Mouse (Mus musculus) forebrain, embryonic 10.5 days (tissue): ENCODE measurements at regions not wholly inside any gene's neighbourhood (a gene's known extent, or its start where the extent isn't known, plus 50 kb on each side); places are given as distances from the start of the nearest gene placed in this dataset.

Source experiments
- DNase-seq: peaks from one replicate; pipeline ENCODE4 v3.0.0-alpha.2; 2017; ENCODE audit warnings: low spot score; ENCODE audit errors: extremely low spot score
- H3K27ac ChIP-seq: fragments of 300-500 bp; sonication (generic); 2 replicates; pipeline ENCODE4 v1.5.1; 2016; ENCODE audit warnings: mild to moderate bottlenecking
- H3K27me3 ChIP-seq: fragments of 300-500 bp; sonication (generic); 2 replicates; pipeline ENCODE4 v1.6.1; 2016; ENCODE audit warnings: mild to moderate bottlenecking; ENCODE audit not compliant: poor library complexity, severe bottlenecking
- H3K36me3 ChIP-seq: fragments of 300-500 bp; sonication (generic); replicated peaks from 2 replicates; pipeline ENCODE4 v1.6.1; 2016; ENCODE audit warnings: mild to moderate bottlenecking, moderate library complexity
- H3K4me1 ChIP-seq: fragments of 300-500 bp; sonication (generic); 2 replicates; pipeline ENCODE4 v1.6.1; 2016
- H3K4me3 ChIP-seq: fragments of 300-500 bp; sonication (generic); 2 replicates; pipeline ENCODE4 v1.5.1; 2016; ENCODE audit warnings: mild to moderate bottlenecking, moderate library complexity
- H3K9me3 ChIP-seq: fragments of 300-500 bp; sonication (generic); 2 replicates; pipeline ENCODE4 v1.6.1; 2016; ENCODE audit warnings: mild to moderate bottlenecking, moderate library complexity
- WGBS: fragments of 180-500 bp; shearing (Covaris S2); methylation state at CpG from one replicate; pipeline ENCODE4 v1.1.7; 2016; 5-methylcytosine and 5-hydroxymethylcytosine counted together

GRCm38 (mm10) chr3:51157291-51157650, 67.0 kb upstream of the Noct start:
- WGBS: 40% methylated on average over 4 of the region's 4 CpGs
- H3K4me1 ChIP-seq: peaks cover 28% of the 10 kb centered on the region
- H3K27ac ChIP-seq: 0 out of 2 replicates have a peak overlapping the region, but pooled peaks have one; percentile 25
- no peaks in the 10 kb centered on the region for H3K9me3 ChIP-seq
- no peaks in the 10 kb centered on the region for H3K36me3 ChIP-seq
- DNase-seq: no peak
- H3K27me3 ChIP-seq: no peaks in the 10 kb centered on the region
- H3K4me3 ChIP-seq: no peak overlapping the region

- H3K4me1 ChIP-seq: peaks cover 28% of the 10 kb centered on the region
Measured at GRCm38 (mm10) chr3:51158449-51158848, 65.8 kb upstream of the Noct start.

GRCm38 (mm10) chr3:51159322-51159721, 64.9 kb upstream of the Noct start:
- no peaks in the 10 kb centered on the region for H3K36me3 ChIP-seq
- H3K9me3 ChIP-seq: no peaks in the 10 kb centered on the region
- peaks cover 24% of the 10 kb centered on the region for H3K4me1 ChIP-seq
- WGBS: 29% methylated on average over 4 of the region's 4 CpGs
- DNase-seq: no peak
- no peak overlapping the region for H3K27ac ChIP-seq
- no peak overlapping the region for H3K4me3 ChIP-seq
- H3K27me3 ChIP-seq: no peaks in the 10 kb centered on the region

More at GRCm38 (mm10) chr3:51158449-51158848, 65.8 kb upstream of the Noct start:
- Histone ChIP-seq H3K27ac (no peak overlapping the region), H3K27me3 (no peaks in the 10 kb centered on the region), H3K9me3 (no peaks in the 10 kb centered on the region), H3K4me3 (no peak overlapping the region), H3K36me3 (no peaks in the 10 kb centered on the region)
- WGBS: 73% methylated on average over 4 of the region's 4 CpGs
- no peak for DNase-seq

GRCm38 (mm10) chr3:51159881-51160280, 64.4 kb upstream of the Noct start:
- no peak overlapping the region for H3K27ac ChIP-seq

GRCm38 (mm10) chr3:51160625-51161024, 63.6 kb upstream of the Noct start:
- Histone ChIP-seq H3K27me3 (no peaks in the 10 kb centered on the region), H3K4me3 (no peak overlapping the region), H3K36me3 (no peaks in the 10 kb centered on the region), H3K9me3 (no peaks in the 10 kb centered on the region), H3K27ac (no peak overlapping the region), H3K4me1 (peaks cover 20% of the 10 kb centered on the region)
- DNase-seq: no peak
- 87% methylated on average over 7 of the region's 7 CpGs for WGBS

More at GRCm38 (mm10) chr3:51159881-51160280, 64.4 kb upstream of the Noct start:
- peaks cover 20% of the 10 kb centered on the region for H3K4me1 ChIP-seq
- H3K27me3 ChIP-seq: no peaks in the 10 kb centered on the region
- no peak for DNase-seq
- H3K9me3 ChIP-seq: no peaks in the 10 kb centered on the region
- H3K4me3 ChIP-seq: no peak overlapping the region
- H3K36me3 ChIP-seq: no peaks in the 10 kb centered on the region
- 69% methylated on average over 9 of the region's 9 CpGs for WGBS

- Histone ChIP-seq H3K36me3 (no peaks in the 10 kb centered on the region), H3K4me3 (no peak overlapping the region), H3K9me3 (no peaks in the 10 kb centered on the region), H3K27me3 (no peaks in the 10 kb centered on the region), H3K27ac (no peak overlapping the region), H3K4me1 (peaks cover 6% of the 10 kb centered on the region; the same call in 1 of the 2 replicates)
- no peak for DNase-seq
- 87% methylated on average over 30 of the region's 30 CpGs for WGBS
Measured at GRCm38 (mm10) chr3:51169150-51169925, 54.9 kb upstream of the Noct start.

GRCm38 (mm10) chr3:51170225-51170852, 53.9 kb upstream of the Noct start:
- Histone ChIP-seq H3K27ac (no peak overlapping the region), H3K9me3 (no peaks in the 10 kb centered on the region), H3K36me3 (no peaks in the 10 kb centered on the region), H3K4me3 (no peak overlapping the region), H3K4me1 (peaks cover 6% of the 10 kb centered on the region; the same call in 1 of the 2 replicates), H3K27me3 (no peaks in the 10 kb centered on the region)
- DNase-seq: peak; percentile 80
- WGBS: 36% methylated on average over 19 of the region's 19 CpGs
